Mouse (Mus musculus) embryo, embryonic 10.5 days (tissue): Measurements from ENCODE around the gene Glrp1.

Experiments used
- DNase-seq: peaks from one replicate; pipeline ENCODE4 v3.0.0-alpha.2; 2015; ENCODE audit warnings: low spot score

Glrp1 gene

DNA sequence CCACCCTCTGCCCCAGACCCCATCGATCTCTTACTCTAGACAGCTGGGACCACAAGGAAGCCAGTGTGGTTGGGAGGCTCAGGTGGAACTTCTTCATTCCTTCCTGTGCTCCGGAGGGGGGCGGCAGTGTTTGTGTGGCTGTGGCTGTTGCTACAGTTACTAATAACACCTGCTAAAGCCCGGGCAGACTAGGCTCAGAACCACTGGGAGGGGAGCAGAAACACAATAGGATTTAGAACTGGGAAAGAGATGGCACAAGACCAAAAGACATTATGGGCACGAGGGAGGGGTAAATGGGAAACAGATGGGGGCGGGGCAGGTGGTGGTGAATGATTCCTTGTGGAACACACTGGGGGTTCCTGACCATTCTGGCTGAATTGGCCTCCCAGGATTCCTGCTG lies 47.4 kb downstream of the Glrp1 start:
- no peak for DNase-seq

DNA sequence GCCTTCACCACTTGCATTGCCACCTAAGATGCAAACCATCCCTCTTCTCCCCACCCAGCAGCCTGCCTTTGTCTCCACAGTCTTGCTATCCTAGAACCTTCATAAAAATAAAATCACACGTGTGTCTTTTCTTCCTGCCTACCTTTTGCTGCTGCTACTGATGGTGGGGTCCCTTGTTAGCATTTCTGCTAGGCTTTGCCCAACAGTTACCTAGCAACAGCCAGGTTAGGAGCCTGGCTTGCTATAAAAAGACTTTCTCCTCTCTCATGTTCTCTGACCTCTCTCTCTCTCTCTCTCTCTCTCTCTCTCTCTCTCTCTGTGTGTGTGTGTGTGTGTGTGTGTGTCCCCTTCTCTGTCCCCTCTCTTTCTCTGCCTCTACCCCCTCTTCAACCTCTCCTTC lies 48.8 kb downstream of the Glrp1 start:
- no peak for DNase-seq

DNA sequence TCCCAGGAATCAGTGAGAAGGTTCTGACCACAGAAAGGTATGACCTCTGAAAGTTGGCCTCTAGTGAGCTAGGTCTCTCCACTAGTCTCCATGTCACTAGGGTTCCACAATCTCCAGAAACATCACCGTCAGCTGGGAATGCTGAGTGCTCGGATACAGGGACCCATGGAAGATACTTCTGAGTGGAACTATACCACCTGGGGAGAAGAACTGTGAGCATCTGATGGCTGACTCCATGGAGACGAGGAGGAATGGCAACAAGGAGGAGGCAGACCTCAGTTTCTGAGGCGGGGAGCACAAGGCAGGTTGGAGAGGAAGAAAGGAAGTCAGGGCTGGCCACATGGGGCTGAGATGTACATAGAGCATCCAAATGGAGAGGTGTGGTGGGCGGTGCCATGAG lies 50.2 kb downstream of the Glrp1 start:
- DNase-seq = no peak

DNA sequence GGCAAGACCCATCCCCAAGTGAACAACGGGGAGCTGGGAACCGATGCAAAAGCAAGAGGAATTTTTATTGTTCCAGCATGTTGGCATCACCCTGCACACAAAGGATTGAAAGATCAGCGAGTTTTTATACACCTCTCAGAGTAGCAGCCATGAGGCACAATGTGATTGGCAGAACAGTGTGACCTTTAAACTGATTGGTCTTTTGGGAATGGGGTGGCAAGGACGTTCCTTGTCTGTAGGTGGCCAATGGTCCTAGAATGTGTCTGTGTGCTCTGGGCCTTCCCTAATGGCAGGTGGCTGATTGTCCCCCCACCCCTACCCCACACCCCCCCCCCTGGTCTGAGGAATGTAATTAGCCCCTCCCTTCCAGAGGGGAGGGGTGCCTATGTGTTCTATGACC lies 50.7 kb downstream of the Glrp1 start:
- no peak for DNase-seq

DNA sequence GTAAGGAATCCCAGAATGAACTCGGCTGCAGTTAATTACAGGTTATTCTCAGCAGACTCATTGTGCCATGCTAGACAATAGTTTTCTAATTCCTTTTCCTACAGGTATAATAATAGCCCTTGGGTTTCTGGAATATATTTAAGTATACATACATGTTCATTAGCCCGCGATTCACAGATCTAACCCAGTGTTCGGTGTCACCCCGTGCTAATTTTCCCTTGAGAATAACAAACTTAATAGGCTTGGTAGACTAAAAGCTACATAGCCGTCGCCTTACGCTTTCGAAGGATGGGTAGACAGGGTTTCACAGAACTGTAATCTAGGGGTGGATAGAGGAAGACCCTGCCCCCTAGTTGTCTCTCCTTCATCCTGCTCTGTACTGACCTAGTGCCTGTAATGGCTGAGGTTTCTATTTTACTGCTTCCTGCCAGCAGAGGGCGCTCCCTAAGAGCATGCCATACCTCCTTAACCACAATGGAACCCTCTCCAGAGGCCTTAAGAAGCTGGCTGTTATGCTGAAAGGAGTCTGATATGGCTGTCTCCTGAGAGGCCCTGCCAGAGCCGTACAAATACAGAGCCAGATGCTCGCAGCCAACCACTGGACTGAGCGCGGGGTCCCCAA lies 53.3 kb downstream of the Glrp1 start:
- DNase-seq = peak; percentile 88

DNA sequence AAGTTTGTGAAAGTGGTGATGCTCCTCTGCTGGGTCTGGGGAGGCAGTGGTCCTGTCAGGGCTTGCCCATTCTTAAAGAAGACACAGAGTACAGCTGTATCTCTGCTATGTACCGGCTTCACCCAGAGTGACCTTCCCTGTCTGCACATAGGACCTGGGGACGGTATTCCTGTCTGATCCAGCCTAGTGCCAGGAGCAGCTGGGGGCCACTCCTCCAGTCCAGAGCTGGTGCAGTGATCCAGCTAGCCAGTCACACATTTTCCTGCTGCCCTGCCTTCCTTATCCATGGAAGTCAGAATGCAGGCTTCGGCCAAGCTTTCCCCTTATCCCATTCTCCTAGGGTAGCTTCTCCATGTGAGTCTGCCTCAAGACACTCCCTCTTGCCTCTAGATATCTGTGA lies 54.1 kb downstream of the Glrp1 start:
- DNase-seq = no peak

DNA sequence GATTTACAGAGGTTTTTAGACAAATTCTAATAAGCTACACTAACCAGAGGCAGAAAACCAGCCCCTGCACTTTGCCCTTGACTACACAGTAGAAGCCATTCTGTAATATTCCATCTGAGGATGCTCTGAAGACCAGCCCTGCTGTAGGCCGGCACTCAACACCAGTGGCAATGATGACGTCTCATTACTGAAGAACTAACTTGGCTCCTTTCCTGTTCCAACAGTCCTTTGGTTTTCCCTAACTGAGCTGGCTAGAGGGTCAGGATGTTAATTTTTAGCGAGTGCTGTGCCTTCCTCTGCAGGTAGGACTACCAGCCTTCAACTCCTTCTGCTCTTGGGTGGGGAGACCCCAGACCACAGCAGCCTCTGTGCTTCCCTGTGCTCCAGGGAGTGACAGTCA lies 55.2 kb downstream of the Glrp1 start:
- no peak for DNase-seq

DNA sequence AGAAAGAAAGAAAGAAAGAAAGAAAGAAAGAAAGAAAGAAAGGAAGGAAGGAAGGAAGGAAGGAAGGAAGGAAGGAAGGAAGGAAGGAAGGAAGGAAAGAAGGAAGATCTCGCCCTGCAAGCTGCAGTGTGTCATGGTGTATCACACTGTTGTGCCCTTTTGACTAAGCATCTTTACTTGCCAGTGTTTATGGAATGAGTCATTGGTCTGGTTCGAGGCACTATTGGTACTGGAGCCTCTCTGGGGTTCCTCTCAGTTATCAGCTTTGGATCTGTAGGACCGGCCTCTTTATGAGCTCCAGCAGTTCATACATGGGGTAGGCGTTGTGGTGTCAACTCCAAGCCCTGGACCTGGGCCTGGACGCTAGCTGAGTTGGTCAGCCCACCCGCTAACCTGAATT lies 57.7 kb downstream of the Glrp1 start:
- DNase-seq = no peak

DNA sequence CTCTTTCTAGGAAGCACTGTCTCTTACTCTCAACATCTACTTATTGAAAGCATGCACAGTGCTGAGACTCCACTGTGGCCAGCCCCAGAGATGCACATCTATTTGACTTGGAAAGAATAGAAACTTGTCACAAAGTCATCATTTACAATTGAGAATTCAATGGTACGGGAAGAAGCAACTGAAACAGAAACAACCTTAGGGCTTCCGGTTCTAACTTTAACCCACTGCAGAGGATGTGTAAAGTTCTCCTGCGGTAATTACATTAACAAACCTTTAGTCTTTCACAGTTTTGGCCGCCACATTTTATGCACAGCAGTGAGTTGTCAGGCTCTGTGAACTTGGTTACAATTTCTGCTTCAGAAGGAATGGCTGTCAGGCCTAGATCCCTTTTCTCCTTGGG lies 59.2 kb downstream of the Glrp1 start:
- no peak for DNase-seq
